Mouse (Mus musculus) adrenal gland, postnatal 10 days (tissue): ENCODE measurements around the gene Wbp1. TPM values are rescaled to one million over a fixed set of nuclear protein-coding genes. Genes with fewer than 3 reads are reported as not detected.

Source experiments
- DNase-seq: peaks from one replicate; pipeline ENCODE4 v3.0.0; 2021; ENCODE audit warnings: mixed read lengths
- microRNA-seq: library from miRNA; unstranded; fragments of <30 nt; microRNA quantifications from one replicate; pipeline ENCODE4 v1.2.0, GENCODE M21; 2021
- total RNA-seq, 2 experiments: library from RNA; stranded (reverse); gene quantifications; 2 replicates each; pipeline ENCODE4 v1.2.3; 2021

Gene Wbp1
- total RNA-seq, 2 experiments from 2014 or later: 61.1 to 82.1 TPM

DNA sequence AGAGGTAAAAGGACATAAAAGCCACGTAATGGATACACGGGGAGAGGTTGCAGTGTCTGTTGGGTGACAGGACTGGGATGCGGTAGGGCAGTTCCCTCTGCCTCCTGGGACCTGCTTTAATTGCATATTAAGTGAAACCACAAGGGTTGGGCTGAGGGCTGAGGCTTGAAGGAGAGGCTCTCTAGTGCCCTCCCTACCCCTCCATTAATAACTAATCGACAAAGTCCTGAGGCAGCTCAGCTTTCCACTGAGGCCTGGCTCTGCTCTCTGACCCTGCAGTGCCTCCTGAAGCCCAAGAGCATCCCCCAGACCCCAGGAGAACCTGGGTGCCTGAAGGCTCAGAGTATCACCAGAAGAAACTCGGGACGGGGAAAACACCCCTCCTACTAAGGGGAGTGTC, 36.9 kb downstream of the Wbp1 start:
- DNase-seq: no peak

- DNase-seq: peak; percentile 49
These were observed 37.9 kb downstream of the Wbp1 start for GRCm38 (mm10) chr6:83083497-83083896.

DNA sequence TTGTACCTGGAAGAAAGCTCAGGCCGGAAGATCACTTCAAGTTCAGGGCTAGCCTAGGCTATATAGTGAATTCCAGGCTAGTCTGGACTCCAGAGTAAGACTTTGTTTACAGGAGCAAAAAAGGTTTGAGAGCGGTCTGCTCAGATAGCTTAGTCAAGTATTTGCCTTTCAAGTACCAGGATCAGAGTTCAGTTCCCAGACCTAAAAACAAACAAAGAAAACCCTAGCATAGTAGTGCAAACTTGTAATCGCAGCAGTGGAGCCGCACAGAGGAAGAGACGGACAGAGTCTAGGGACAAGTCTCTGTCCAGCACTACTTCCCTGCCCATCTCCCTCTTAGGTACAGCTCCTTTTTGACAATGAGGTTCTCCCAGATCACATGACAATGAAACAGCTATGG, 41.1 kb downstream of the Wbp1 start:
- no peak for DNase-seq

GRCm38 (mm10) chr6:83078324-83078858, 43.0 kb downstream of the Wbp1 start:
- DNase-seq: peak; percentile 99

DNA sequence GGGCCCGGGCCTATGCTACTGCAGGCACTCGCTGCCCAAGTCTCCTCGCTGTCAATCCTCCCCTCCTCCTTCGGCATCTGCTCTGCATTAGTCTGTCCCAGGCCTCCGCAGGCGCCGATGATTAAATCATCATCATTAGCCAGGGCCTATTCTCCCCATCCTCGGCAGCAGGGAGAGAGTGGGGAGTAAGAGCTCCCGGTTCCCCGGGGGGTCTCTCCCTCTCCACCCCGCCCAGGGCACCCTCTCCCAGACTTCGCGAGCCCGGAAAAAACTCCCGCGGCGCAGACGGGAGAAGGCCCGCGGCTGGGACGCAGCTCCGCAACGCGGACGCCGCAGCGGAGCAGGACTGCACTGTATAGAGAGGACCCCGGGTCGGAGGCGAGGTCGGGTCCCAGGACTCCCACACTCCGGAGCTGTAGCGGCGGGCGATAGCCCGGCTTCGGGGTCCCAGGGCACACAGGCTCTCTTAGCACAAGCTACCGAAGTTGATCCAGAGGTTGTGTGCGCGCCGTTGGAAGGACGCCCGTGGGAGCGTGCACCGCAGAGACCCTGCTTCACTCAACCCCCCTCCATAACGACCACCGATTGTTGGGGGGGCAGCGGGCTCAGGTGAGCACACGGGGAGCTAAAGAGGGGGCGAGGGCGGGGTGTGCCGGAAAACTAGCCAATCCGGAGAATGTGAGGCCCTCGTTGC, 43.6 kb downstream of the Wbp1 start, which contains the start of gene Pcgf1:
TSS of gene Pcgf1 (plus strand) at position 240 of the 694 bp plus-strand sequence.
- peak; percentile 63 for DNase-seq

GRCm38 (mm10) chr6:83074979-83075378, 46.4 kb downstream of the Wbp1 start:
- DNase-seq: no peak

- peak; percentile 55 for DNase-seq
These were observed 50.1 kb downstream of the Wbp1 start for GRCm38 (mm10) chr6:83071220-83071619.

DNA sequence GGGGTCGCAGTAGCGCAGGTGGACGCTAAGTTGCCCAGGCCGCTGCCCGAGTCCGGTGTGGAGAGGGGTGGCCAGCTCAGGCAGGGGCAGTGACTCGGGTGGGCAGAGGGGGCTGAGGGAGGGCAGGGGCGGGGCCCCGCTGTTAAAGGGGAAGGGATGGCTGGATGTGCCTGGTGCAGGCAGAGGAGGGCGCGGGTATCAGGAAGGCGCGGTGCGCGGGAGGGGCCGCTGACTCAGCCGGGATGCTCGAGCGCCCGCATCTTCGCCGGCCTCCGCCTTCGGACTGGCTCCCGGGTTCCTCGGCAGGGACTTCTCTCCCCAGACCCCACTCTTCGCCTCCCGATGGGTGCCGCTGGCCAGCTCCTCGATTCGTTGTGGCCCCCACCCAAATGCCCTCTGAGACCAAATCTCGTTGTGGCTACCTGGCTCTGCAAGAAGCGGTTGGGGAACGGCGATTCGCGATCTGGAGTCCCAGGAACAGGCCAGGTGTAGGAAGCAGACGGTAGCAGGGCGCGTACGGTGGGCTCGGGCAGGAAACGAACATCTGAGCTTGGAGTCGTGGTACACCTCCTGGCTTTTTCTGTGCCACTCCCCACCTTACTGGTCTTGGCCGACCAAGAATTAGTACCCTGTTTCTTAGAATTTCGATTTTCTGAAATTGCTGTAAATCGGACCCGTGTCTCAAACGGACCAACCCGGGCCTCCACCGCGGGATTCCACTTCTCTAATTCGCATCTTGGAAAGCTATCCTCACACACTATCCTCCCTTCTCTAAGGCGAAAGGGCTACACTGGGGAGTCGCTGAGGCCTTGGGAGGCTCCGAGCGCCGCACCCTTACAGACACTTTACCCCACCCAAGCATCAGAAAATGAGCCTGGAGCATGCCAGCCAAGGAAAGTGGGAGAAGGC, 50.8 kb downstream of the Wbp1 start:
- DNase-seq: peak; percentile 54

GRCm38 (mm10) chr6:83070247-83070310, 51.3 kb downstream of the Wbp1 start, which contains the start of gene Tlx2:
Gene Tlx2, minus strand, starts transcription at chr6:83070293.
- no peak for DNase-seq

DNA sequence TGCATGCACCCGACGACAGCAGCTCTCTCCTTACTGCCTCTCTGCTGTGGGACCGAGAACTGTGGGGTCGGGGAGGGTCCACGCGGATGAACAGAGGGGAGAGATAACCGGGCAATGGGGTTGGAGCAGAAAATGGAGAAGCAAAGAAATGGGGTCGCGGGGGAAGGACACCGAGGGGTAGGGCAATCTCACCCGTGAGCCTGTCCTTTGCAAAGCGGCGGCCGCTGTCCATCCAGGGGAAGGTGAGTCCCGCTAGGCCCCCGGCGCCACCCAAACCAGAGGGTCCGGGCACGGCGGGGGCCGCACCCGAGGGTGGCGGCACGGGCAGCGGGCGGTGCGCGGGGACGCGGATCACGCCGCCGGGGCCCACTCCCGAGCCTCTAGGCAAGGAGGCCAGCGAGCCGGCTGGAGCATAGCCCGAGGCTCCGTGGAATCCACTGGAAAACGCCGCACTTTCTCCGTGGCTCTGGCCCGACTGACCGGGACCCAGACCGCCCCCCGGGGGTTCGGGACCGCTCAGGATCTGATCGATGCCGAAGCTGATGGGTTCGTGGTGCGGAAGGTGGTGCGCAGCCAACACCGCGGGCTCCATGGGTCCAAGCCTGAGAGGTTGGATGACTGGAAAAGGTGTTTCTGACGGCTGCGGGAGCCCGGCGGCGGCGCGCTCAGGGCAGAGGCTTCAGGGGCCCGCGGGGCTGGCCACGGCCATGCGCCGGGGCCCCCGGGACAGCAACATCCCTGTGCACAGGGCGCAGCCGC, 51.7 kb downstream of the Wbp1 start:
- DNase-seq: no peak

Small RNA genes within 50 kb of the gene (microRNA-seq; reads per million reads assigned to microRNA genes)
- not detected for gene Mir3470a

Other genes with a start within 250 kb of the Wbp1 start
- gene Sema4f, start 181.8 kb downstream of the Wbp1 start, total RNA-seq: 1 to 10 TPM; 1.0 to 2.8 TPM
- gene M1ap, start 174.7 kb downstream of the Wbp1 start, total RNA-seq: under 1 TPM; 0.36 to 0.39 TPM
- gene Dok1, start 88.1 kb downstream of the Wbp1 start, total RNA-seq: 10 to 100 TPM in 1 of 2 experiments, 1 to 10 TPM in 1; 9.8 to 11.2 TPM
- 1 to 10 TPM; 4.8 to 6.0 TPM for gene Loxl3, start 87.4 kb downstream of the Wbp1 start, total RNA-seq
- 100 to 1,000 TPM; 143 to 149 TPM for gene Aup1, start 67.0 kb downstream of the Wbp1 start, total RNA-seq
- gene Htra2, start 66.3 kb downstream of the Wbp1 start, total RNA-seq: 10 to 100 TPM; 53.4 to 60.5 TPM
- gene Dqx1, start 63.7 kb downstream of the Wbp1 start, total RNA-seq: 1 to 10 TPM; 3.7 TPM
- gene Tlx2, start 51.3 kb downstream of the Wbp1 start, total RNA-seq: 10 to 100 TPM; 11.9 to 14.3 TPM
- 10 to 100 TPM; 26.4 to 34.2 TPM for gene Pcgf1, start 43.7 kb downstream of the Wbp1 start, total RNA-seq
- 1 to 10 TPM; 5.8 to 8.7 TPM for gene Lbx2, start 35.2 kb downstream of the Wbp1 start, total RNA-seq
- gene Ccdc142, start 20.0 kb downstream of the Wbp1 start, total RNA-seq: 1 to 10 TPM; 2.4 to 7.9 TPM
- 1 to 10 TPM; 2.9 to 6.5 TPM for gene Gm42688, start 19.9 kb downstream of the Wbp1 start, total RNA-seq
- 100 to 1,000 TPM; 109 to 115 TPM for gene Mrpl53, start 12.5 kb downstream of the Wbp1 start, total RNA-seq
- 10 to 100 TPM; 42.7 to 48.9 TPM for gene Mogs, start 6.1 kb downstream of the Wbp1 start, total RNA-seq
- gene Ino80b, start 3.9 kb upstream of the Wbp1 start, total RNA-seq: 10 to 100 TPM; 20.7 to 25.7 TPM
- 10 to 100 TPM; 10.9 to 19.8 TPM for gene Rtkn, start 13.9 kb upstream of the Wbp1 start, total RNA-seq
- gene Wdr54, start 34.8 kb upstream of the Wbp1 start, total RNA-seq: 1 to 10 TPM; 2.0 to 2.2 TPM
- under 1 TPM; 0.24 to 0.39 TPM for gene 1700003E16Rik, start 34.8 kb upstream of the Wbp1 start, total RNA-seq
- gene Dctn1, start 44.4 kb upstream of the Wbp1 start, total RNA-seq: 100 to 1,000 TPM; 101 to 119 TPM
- gene Slc4a5, start 98.3 kb upstream of the Wbp1 start, total RNA-seq: under 1 TPM; 0.12 to 0.15 TPM
- gene Mthfd2, start 204.3 kb upstream of the Wbp1 start, total RNA-seq: 10 to 100 TPM; 16.6 to 24.3 TPM
- gene Mob1a, start 204.5 kb upstream of the Wbp1 start, total RNA-seq: 10 to 100 TPM; 66.1 to 71.9 TPM
- 100 to 1,000 TPM; 243 to 293 TPM for gene Bola3, start 227.6 kb upstream of the Wbp1 start, total RNA-seq